Mouse (Mus musculus): Measurements from ENCODE around the gene Rarres2. TPM values are rescaled to one million over a fixed set of nuclear protein-coding genes. Genes with fewer than 3 reads are reported as not detected.

The Rarres2 gene
- total and polyA plus RNA-seq, 3 experiments: 0.72 TPM; not detected in 2

GRCm38 (mm10) chr6:48554280-48555103 lies 18.1 kb downstream of the Rarres2 start, which contains the start of gene Lrrc61:
Gene Lrrc61 (plus strand): TSS chr6:48554796.
- no peaks in the 10 kb centered on the region for H3K9me3 ChIP-seq (replicated peaks; ENCODE audit: low read length)
- in situ Hi-C loops (cut with MboI; ENCODE audit: low pct_ligation_motif_present, low pct_unique_long_range_greater_than_20kb, low sequenced_read_pairs): loop anchor here (5.0 kb wide), 1 partner anchor 73 kb away; the partner anchor contains the start of gene AI854703
- peak within 1 kb of the TSS; percentile 83 for H3K4me2 ChIP-seq (ENCODE audit: insufficient read depth, low read depth, poor library complexity, severe bottlenecking)
- H3K79me2 ChIP-seq (replicated peaks; ENCODE audit: control insufficient read depth, extremely low read depth, insufficient read depth, poor library complexity, severe bottlenecking): no peaks in the 10 kb centered on the region
- H3K36me3 ChIP-seq (replicated peaks in 1 of 2; ENCODE audit: control insufficient read depth in 1 of 2, insufficient read depth in 1 of 2, low read length in 1 of 2): peaks cover 0 to 12% of the 10 kb centered on the region in 2 experiments
- peak within 1 kb of the TSS; percentile 63 to 87 (median 71) for H3K4me3 ChIP-seq (replicated peaks in 1 of 3; ENCODE audit: low read depth in 2 of 3, low read length in 2 of 3, poor library complexity in 1 of 3)
- peak within 1 kb of the TSS; percentile 76 for H3K9ac ChIP-seq (ENCODE audit: insufficient read depth, low read depth)
- H3K27ac ChIP-seq (ENCODE audit: insufficient read depth, low read depth): peak within 1 kb of the TSS; percentile 45
- H3K4me1 ChIP-seq (ENCODE audit: control insufficient read depth in 1 of 2, insufficient read depth in 2 of 2): peaks cover 4 to 14% of the 10 kb centered on the region in 2 experiments
- TF ChIP-seq MEF2A (IDR thresholded peaks at IDR 0.05; ENCODE audit: borderline replicate concordance, low read depth, low read length) (no peak), NELFE (IDR thresholded peaks at IDR 0.05; ENCODE audit: low read depth, low read length) (peak; percentile 54), POLR2A (IDR thresholded peaks at IDR 0.05; ENCODE audit: low read depth, low read length) (peak; percentile 83), TBP (conservative IDR thresholded peaks at IDR 0.05; ENCODE audit: low read depth, low read length) (peak; percentile 80), TCF12 (IDR thresholded peaks at IDR 0.05; ENCODE audit: low read depth, low read length) (peak; percentile 70), UBTF (IDR thresholded peaks at IDR 0.05; ENCODE audit: low read depth, low read length) (no peak), ELF1 (IDR thresholded peaks at IDR 0.05; ENCODE audit: low read depth, low read length) (peak; percentile 96), KAT2A (IDR thresholded peaks at IDR 0.05; ENCODE audit: insufficient replicate concordance, low read length) (peak; percentile 43; the same call in 1 of the 2 replicates), NRF1 (IDR thresholded peaks at IDR 0.05; ENCODE audit: low read depth, low read length) (peak; percentile 85), SIN3A (IDR thresholded peaks at IDR 0.05; ENCODE audit: low read length) (peak; percentile 75)
- dilution Hi-C loops (cut with MboI; ENCODE audit: extremely low pct_ligation_motif_present, extremely low pct_unique_long_range_greater_than_20kb, low sequenced_read_pairs): no loop called here
- peak; percentile 96 for DNase-seq (ENCODE audit: extremely low read depth)
- peaks cover 29% of the 10 kb centered on the region for H3K27me3 ChIP-seq (replicated peaks)

GRCm38 (mm10) chr6:48553819-48554218 lies 18.8 kb downstream of the Rarres2 start:
- no peaks in the 10 kb centered on the region for H3K79me2 ChIP-seq (replicated peaks; ENCODE audit: control insufficient read depth, extremely low read depth, insufficient read depth, poor library complexity, severe bottlenecking)
- H3K27ac ChIP-seq (ENCODE audit: insufficient read depth, low read depth): no peak overlapping the region
- peaks cover 0 to 8% of the 10 kb centered on the region in 2 experiments for H3K36me3 ChIP-seq (replicated peaks in 1 of 2; ENCODE audit: control insufficient read depth in 1 of 2, insufficient read depth in 1 of 2, low read length in 1 of 2)
- TF ChIP-seq EP300 (IDR thresholded peaks at IDR 0.05; ENCODE audit: low read length): no peak
- no peak for TF ChIP-seq PAX5 (IDR thresholded peaks at IDR 0.05; ENCODE audit: low read length)
- TF ChIP-seq USF2 (conservative IDR thresholded peaks at IDR 0.05; ENCODE audit: low read depth, low read length): no peak
- TF ChIP-seq IRF4 (IDR thresholded peaks at IDR 0.05; ENCODE audit: low read depth, low read length): no peak
- no peak for TF ChIP-seq KAT2A (IDR thresholded peaks at IDR 0.05; ENCODE audit: insufficient replicate concordance, low read length)
- no peak for TF ChIP-seq NRF1 (IDR thresholded peaks at IDR 0.05; ENCODE audit: low read depth, low read length)
- no peak for TF ChIP-seq POLR2A (IDR thresholded peaks at IDR 0.05; ENCODE audit: low read depth, low read length)
- TF ChIP-seq SIN3A (IDR thresholded peaks at IDR 0.05; ENCODE audit: low read length): no peak
- no peak for TF ChIP-seq MEF2A (IDR thresholded peaks at IDR 0.05; ENCODE audit: borderline replicate concordance, low read depth, low read length)
- no peak for TF ChIP-seq HCFC1 (IDR thresholded peaks at IDR 0.05; ENCODE audit: low read depth, low read length)
- TF ChIP-seq ZKSCAN1 (IDR thresholded peaks at IDR 0.05; ENCODE audit: borderline replicate concordance, low read depth, low read length): no peak
- no peak for TF ChIP-seq RCOR1 (conservative IDR thresholded peaks at IDR 0.05; ENCODE audit: low read depth, low read length)
- no peak for TF ChIP-seq BHLHE40 (IDR thresholded peaks at IDR 0.05; ENCODE audit: low read depth, low read length)
- TF ChIP-seq ZNF384 (IDR thresholded peaks at IDR 0.05; ENCODE audit: low read depth, low read length): no peak
- no peak for DNase-seq (ENCODE audit: extremely low read depth)
- in situ Hi-C loops (cut with MboI; ENCODE audit: low pct_ligation_motif_present, low pct_unique_long_range_greater_than_20kb, low sequenced_read_pairs): no loop called here
- no peaks in the 10 kb centered on the region for H3K9me3 ChIP-seq (replicated peaks; ENCODE audit: low read length)
- peak overlapping the region in 2 of 3 experiments; percentile 63 to 87 for H3K4me3 ChIP-seq (replicated peaks in 1 of 3; ENCODE audit: low read depth in 2 of 3, low read length in 2 of 3, poor library complexity in 1 of 3)
- H3K4me1 ChIP-seq (ENCODE audit: control insufficient read depth in 1 of 2, insufficient read depth in 2 of 2): peaks cover 4 to 14% of the 10 kb centered on the region in 2 experiments
- H3K4me2 ChIP-seq (ENCODE audit: insufficient read depth, low read depth, poor library complexity, severe bottlenecking): peak overlapping the region; percentile 83
- peak overlapping the region; percentile 74; the same call in 1 of the 2 replicates for H3K9ac ChIP-seq (ENCODE audit: insufficient read depth, low read depth)
- dilution Hi-C loops (cut with MboI; ENCODE audit: extremely low pct_ligation_motif_present, extremely low pct_unique_long_range_greater_than_20kb, low sequenced_read_pairs): no loop called here
- H3K27me3 ChIP-seq (replicated peaks): peaks cover 32% of the 10 kb centered on the region

Data from CH12.LX (cell line).